Mouse (Mus musculus): ENCODE measurements around the gene Rab11fip5.

The Rab11fip5 gene

DNA sequence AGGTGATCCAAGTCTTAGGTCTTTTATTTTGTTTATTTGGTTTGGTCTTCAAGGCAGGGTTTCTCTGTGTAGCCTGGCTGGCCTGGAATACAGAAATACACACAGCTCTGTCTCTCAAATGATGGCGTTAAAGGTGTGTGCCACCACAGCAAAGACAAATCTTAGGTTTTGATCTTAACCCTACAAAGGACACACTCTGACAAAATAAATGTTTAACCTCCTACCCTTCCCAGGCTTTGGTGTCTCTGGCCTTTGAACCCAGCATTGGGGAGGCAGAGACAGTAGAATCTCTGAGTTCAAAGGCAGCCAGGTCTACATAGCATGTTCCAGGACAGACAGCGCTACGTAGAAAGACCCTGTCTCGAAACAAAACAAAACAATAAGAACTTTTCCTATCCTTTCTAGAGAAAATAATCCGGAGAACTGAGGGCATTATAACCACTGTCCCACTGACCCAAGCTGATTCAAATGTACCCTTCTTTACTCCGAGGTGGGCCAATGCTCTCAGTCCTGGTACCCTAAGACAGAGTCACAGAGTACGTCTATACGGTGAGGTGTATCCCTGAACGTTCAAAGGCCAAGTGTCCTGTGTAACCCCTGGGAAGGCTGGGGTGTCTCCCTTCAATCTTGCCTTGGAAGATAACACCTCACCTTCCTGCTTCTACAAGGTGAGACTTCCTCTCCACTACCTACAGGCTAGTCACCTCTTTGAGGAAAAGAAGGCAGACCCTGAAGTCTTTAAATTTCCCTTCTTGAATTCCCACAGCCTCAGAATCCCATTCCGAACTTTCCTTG is 1.2 kb downstream of the Rab11fip5 start:
- DNase-seq (ENCODE audit: low spot score in 2 of 2), result no peak

DNA sequence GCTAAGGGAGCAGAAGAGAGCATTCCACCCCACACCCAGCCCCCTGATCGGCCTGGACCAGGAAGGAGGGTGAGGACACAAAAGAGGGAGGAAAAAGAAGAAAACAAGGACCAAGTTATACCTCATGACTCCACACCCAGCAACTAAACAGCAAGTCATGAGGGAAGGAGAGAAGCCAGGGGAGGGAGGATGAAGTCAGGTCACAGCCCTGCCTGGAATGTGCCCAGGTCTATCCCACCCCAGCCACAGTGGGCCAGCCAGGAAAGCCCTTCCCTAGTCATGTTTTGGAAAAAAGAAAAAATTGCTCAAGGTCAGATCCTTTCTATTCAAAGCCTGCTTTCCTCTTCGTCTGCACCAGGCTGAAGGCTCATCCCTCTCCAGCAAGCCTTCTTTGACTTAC is 1.9 kb downstream of the Rab11fip5 start:
- DNase-seq (ENCODE audit: low spot score in 2 of 2), result no peak

DNA sequence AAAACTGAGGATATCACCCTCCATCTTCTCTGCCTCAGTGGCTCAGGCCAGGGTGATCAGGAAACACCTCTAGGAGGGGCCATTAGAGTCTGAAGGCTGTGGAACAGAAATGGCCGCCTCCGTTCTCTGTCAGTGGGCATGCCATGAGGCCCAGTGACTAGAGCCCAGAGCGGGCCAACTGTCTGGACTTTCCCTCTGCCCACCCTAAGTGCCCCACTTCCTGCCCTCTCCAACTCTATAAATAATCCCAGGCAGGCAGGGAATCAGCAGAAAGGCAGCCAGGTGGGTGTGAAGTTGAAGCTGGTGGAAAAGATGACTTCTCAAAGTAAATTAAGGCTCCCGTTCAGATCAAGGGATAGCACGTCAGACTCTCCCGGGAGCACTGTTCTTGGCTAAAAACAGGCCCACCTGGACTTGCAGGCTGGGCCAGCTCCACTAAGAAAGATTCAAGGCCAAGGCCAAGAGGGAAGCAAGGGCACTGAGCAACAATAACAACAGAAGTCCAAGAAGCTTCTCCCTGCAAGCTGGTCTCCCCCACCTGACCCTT is 2.5 kb downstream of the Rab11fip5 start:
- DNase-seq (ENCODE audit: low spot score in 2 of 2), result no peak

DNA sequence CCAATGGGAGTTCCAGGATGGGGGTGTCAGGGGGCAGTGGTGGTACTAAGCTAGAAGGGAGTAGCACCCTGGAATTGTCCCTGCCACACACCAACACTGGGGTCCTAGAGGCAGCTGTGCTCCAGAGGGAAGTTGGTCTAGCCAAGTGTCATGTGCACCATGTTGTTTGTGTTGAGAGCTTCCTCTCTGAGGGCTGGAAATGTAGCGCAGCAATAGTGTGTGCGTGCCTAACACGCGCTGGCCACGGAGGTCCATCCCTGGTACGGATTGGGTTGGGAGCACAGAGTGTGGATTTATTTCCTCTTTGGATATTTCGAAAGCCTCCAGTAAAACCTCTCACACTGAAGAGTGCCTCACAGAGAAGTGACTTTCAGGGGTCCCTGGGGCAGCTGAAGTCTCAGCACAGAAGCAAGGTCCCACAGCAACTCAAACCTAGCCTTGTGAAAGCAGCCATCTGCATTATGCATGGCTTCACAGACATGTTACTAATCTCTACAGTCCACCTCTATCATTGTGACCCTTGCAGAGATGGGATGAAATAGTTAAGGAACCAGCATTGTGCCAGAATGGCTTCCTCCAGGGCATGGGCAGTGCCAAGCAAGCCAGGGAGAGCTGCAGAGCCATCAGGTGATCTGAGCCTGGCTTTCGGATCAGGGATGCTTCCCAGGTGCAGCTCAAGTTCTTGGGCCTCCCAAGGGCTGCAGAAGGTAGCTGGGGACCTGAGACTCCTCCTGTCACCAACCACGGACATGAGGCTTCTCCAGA is 3.6 kb downstream of the Rab11fip5 start:
- no peak for DNase-seq (ENCODE audit: low spot score in 2 of 2)

DNA sequence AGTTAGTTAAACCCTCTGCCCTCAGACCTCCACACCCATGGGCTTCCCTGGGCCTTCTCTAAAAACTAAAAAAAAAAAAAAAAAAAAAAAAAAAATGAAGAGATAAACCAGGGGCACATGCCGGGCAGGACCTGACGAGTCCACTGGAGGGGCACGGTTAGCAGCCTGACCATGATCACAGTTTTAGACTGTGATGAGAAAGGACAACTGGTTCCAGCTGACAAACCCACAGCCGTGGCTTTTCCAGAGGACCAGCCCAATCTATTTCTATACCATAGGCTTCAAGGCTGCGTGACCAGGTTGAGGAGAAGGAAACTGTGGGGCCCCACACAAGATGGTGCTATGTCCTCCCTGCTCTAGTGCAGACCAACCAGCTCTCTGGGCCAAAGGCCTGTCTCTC is 4.4 kb downstream of the Rab11fip5 start:
- no peak for DNase-seq (ENCODE audit: low spot score in 2 of 2)

DNA sequence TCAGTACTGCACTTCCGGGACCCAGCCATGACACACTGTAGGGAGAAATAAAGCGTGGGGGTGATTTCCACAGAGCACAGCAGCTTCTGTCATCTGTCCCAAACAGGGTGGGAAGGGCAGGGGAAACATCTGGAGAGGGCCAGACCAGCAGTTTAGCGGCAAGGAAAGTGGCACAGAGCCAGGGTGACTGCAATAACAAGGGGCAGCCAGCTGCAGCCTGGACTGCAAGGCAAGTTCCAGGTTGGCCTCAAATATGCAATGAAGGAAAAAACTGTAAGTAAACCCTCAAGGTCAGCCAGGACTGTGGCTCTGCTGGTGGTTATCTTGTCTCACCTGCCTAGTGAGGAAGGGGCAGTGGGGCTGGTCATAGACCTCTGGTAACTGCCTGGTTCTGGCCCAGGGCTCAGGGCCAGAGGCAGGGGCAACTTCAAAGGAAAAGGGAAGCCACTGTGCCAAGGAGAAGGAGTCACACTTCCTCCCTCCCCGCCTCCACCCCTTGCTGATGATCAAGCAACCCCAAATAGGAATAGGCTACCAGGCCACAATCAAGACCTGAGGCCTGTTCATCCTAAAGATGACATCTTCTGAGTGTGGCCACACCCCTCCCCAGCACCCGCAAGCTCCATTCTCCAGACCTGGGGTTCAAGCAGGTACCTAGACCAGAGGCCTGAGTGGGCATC is 5.1 kb downstream of the Rab11fip5 start:
- peak; percentile 14 to 26 for DNase-seq (ENCODE audit: low spot score in 2 of 2)

DNA sequence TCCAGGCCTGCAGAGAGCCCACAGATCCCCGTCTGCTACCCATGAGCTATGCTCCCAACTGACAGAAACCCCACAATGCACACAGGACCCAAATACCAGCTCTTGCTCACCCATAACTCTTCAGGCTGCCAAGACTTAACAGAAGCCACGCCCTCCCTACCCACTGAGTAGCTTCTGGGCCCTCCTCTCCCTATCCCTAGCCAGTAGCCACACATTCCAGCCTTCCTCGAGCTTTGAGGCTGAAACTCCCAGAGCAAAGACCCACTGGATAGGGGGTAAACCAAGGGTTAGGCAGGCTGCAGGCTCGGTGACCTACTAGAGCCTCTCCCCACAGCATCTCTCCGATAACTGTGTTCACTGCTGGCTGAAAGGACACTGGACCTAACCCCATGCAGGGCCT is 5.7 kb downstream of the Rab11fip5 start:
- DNase-seq (ENCODE audit: low spot score in 2 of 2), result no peak

DNA sequence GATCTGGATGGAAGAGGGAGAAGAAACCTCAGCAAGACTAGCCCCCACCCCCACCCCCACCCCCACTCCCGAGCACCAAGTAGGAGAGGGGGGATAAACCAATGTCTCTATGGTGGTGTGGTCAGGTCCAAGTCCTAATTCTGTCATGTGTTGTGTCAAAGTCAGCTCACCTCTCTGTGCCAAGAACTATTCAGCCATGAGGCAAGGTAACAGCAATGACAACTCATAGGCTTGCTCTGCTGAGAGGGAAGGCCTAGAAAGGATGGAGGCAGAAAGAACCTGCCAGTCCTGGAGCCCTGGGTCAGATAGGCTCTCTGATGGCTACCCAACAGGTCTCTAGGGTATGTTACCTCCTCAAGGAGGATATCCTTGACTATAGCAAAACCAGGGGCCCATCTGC is 6.3 kb downstream of the Rab11fip5 start:
- no peak for DNase-seq (ENCODE audit: low spot score in 2 of 2)

DNA sequence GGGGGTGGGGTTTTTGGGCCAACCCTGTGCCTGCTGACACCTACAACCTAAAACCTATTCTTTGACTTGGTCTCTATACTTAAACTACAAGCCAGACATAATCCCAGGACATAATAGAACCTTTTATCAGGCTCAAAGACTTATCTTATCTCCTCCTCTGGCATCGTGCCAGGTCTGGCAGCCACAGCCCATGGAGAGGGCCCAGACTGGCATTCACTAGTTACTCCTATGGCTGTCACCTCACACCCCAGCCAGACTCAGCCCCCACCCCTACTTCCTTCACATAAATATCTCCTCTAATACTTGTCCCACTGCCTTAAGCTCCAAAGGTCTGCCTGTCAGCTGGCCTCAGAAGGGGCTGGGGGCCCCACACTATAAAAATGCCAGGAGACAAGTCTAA is 8.0 kb downstream of the Rab11fip5 start:
- DNase-seq (ENCODE audit: low spot score in 2 of 2), result no peak

DNA sequence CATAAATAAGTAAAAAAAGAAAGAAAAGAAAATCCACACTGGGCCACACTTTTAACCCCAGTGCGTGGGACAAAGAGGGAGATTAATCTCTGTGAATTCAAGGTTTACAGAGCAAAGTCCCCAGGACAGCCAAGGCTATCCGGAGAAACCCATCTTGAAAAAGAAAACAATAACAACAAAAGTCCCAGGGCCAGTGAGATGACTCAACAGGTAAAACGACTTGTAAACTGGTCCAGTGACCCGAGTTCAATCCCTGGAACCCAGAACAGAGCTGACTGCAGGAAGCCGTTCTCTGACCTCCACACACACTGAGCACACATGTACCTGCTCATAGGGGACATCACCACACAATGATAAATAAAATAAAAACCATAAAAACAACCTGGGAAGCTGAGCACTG is 10.0 kb downstream of the Rab11fip5 start:
- no peak for DNase-seq (ENCODE audit: low spot score in 2 of 2)

DNA sequence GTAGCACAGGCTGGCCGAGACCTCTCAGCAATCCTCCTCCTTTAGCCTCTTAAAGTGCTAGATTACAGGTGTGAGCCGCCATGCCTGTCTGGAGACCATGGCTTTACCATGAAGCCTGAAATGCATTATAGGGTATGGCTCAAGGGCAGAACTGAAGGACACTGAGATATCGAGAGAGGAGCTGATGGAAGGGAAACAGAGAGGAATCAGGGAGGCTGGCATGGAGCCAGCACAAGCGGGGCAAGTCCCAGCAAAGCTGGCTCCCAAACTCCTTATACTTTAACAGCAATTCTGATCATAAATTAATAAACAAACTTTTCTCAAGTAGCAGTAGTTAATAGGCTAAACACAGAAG is 10.6 kb downstream of the Rab11fip5 start:
- no peak for DNase-seq (ENCODE audit: low spot score in 2 of 2)

DNA sequence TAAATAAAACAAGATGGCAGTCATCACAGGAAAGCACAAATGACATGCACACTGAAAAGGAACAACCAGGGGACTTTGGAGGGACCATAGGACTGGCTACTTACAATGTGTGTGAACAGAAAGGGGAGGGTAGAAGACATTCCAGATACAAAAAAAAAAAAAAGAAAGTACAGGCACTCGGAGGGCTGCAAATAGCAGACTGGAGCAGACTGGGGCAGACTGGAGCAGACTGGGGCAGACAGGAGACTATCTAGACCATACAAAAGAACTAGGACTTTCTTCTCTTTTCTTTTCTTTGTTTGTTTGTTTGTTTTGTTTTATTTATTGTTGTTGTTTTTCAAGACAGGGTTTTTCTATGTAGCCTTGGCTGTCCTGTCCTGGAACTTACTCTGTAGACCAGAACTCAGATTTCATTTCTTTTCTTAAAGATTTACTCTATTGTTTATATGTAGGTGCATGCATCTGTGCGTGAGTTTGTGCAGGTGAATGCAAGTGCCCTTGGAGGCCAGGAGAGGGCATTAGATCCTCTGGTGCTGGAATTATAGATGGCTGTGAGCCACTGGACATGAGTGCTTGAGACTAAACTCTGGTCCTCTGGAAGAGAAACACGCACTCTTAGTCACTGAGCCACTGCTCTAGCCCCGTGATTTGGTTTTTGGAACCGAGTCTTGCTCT is 11.1 kb downstream of the Rab11fip5 start:
- no peak for DNase-seq (ENCODE audit: low spot score in 2 of 2)

DNA sequence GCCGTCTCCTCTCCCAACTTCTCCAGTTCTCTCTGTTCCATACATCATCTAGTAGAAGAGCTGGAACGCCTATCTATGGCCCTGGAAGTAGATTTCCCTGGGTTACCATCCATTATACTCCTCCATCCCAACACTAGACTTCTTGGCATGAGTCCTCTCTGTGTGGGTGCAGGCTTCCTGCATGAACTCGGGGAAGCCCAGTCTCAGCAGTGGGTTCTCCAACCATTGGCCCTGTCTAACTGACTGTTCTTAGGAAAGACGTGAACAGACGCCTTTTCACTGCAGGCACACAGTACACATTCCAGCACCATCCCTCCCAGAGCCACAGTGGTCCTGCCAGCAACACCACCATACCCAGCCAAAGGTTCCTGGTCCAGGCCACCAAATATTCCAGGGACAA is 11.8 kb downstream of the Rab11fip5 start:
- no peak for DNase-seq (ENCODE audit: low spot score in 2 of 2)

DNA sequence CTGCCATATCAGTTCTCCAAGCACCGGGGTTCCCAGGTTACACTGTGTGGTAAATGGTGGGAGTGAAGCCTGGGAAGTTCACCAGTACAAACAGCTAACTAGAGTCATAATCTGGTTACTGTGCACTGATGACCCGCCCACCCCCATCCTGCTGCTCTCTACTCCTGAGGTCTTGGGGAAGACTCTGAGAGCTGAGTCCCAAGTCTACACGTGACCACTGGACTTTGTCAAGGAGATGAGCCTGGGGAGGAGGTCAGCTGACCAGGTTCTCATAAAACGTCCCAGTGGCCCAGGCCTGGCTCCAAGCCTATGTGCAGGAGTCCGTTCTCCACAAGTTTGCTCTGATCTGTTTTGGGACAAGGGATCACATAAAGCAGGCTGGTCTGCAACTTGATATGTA is 14.1 kb downstream of the Rab11fip5 start:
- no peak for DNase-seq (ENCODE audit: low spot score in 2 of 2)

DNA sequence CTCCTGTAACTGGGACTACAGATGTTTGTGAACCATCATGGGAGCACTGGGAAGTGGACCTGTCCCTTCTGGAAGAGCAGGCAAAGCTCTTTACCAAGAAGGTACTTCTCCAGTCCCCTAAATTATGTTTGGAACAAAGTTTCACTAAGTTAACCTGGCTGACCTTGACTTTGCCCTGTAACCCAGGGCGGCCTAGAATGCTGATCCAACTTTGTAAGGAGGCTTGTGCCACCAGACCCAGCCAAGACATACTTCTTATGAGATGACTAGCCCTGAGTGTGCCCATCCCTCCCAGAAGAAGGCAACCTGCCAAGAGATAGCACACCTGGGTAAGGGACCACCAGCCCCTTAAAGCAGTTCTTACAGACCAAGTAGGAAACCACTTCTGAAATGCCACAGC is 15.6 kb downstream of the Rab11fip5 start:
- no peak for DNase-seq (ENCODE audit: low spot score in 2 of 2)

DNA sequence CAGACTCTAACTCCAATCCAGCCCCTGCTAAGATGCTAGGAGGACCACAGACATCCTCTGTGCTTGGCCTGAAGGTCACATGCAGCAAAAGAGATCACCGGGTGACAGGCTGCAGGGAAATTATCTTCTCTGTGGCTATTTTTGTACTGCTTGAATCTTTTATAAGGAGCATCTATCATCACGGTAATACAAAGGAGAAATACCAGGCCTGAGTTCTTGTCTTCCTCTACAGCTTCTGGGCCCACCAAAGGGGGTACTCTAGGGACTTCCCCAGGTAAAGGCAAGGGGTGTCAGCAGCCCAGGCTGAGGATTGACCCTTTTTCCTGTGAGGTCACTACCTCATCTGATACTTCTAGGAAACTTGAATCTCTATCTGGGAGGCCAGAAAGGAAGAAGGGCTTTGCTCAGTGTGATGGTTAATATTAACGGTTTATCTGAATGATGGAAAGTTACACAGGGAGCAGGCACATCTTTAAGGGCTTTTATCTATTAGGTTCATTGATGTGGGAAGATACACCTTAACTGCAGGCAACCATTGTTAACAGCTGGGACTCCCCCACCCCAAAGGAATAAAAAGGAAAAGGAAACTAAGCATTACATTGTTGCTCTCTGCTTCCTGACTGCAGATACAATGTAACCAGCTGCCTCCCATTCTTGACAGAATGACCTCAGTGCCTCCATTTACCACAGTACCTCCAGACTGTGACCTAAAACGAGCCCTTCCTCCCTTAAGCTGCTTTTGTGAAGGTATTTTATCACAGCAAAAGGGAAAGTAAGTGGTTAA is 17.6 kb downstream of the Rab11fip5 start:
- DNase-seq (ENCODE audit: low spot score in 2 of 2), result no peak

DNA sequence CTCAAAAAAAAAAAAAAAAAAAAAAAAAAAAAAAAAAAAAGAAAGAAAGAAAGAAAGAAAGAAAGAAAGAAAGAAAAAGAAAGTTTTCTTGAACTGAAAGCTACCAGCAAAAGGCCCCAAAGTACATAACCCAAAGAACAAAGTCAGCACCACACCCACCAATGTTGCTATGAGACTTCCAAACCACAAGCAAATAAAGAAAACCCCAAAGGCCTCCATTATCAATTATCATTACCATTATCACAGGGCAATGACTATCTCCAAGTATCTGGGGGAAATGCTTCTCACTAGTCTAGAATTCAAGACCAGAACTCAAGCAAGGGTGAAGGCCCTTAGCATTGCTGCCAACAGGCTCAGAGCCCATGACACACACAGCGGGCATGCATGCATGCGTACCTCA is 18.7 kb downstream of the Rab11fip5 start:
- DNase-seq (ENCODE audit: low spot score in 2 of 2), result no peak

DNA sequence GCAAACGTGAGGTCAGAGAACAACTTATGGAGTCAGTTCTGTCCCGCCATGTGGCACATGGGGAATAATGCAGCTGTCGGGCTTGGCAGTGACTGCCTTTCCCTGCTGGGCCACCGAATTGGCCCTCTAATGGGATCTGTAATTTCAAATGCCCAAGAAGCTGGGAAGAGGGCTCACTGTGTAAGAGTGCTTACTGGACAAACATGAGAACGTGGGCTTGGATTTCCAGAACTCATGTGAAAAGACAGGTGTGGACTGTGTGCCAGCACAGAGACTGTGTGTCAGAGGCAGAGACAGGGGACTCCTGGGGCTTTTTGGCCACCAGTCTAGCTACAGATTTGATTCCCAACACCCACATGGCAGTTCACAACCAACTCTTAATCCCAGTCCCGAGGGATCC is 19.7 kb downstream of the Rab11fip5 start:
- no peak for DNase-seq (ENCODE audit: low spot score in 2 of 2)

DNA sequence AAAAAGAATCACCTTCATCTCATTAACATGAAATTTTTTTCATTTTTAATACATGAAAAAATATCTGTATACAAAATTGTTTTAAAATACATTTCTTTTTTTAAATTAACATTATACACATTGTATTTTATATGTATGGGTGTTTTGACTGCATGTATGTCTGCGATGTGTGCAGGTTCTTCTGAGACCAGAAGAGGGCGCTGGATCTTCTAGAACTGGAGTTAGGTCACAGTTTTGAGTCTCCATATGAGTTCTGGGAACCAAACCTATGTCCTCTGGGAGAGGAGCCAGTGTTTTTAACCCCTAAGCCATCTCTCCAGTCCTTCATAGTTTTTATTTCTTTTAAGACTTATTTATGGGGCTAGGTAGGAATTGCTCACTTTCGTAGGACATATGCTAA is 20.7 kb downstream of the Rab11fip5 start:
- no peak for DNase-seq (ENCODE audit: low spot score in 2 of 2)

DNA sequence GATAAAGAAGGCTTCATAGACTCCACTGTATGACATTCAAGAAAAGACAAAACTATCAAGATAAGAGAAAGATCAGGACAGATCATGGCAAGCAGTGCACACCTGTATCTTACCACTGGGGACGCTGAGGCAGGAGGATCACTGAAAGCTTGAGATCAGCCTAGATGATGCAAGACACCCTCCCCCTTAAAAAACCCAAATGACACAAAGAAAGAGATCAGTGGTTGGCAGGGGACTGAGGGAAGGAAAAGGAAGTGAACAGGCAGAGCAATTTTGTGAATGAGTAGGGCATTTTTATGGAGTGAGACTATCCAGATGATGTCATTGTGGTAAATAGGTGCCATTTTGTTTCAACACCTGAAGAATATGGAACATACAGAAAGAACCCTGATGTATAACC is 24.3 kb downstream of the Rab11fip5 start:
- DNase-seq (ENCODE audit: low spot score in 2 of 2), result no peak

DNA sequence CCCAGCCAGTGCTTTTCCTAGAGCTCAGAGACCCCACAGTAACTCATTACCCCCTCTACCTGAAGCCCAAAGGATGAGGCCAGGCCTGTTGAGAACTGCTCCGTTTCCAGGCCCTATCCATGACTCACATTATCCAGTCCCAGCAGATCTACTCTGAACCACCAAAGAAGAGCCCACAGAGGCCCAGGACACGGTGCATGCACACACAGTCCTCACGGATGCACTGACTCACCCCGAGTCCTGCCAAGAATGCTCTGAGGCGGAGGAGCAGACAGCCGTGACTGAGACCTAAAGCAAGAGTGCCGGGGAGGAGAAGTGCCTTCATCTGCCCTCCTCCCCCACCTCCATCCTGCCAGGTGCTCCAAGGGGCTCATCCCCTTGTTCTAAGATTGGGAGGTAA is 25.2 kb downstream of the Rab11fip5 start:
- no peak for DNase-seq (ENCODE audit: low spot score in 2 of 2)
